Mouse (Mus musculus) common myeloid progenitor, adult 5-6 weeks (primary cell): ENCODE results near the gene Cntn3. TPM values are rescaled to one million over a fixed set of nuclear protein-coding genes. Genes with fewer than 3 reads are reported as not detected.

Experiments
- ATAC-seq: replicated peaks from 2 replicates; pipeline ENCODE4 v1.8.0; 2016; ENCODE audit warnings: low read depth, mild to moderate bottlenecking, moderate TSS enrichment, inconsistent platforms; ENCODE audit not compliant: poor library complexity, severe bottlenecking
- total RNA-seq: library from RNA; stranded (forward); fragments of 200-1000, 187-1606 nt; gene quantifications from 2 replicates; pipeline ENCODE4 v1.2.3, GENCODE M21; 2017

Cntn3 gene
- total RNA-seq, 1 experiment from 2014 or later = not detected

DNA sequence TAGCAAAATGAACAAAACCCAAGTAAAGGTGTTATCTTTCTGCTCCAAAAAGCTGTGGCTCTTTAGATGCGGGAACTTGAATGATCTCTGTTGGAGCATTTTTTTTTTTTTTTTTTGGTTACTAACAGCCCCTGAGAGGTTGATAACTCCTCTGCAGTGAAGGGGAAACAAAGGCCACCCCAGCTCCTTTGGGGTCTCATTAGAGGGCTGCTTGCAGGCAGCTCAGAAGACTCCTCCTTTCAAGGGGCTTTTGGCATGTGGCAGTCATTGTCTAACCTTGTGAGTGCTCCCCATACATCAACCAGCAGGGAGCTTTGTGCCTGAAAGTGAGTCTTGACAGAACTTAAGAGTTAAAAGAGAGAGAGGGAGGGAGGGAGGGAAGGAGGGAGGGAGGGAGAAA is 60.8 kb downstream of the Cntn3 start:
- no peak for ATAC-seq

- no peak for ATAC-seq
These were observed 87.4 kb downstream of the Cntn3 start for GRCm38 (mm10) chr6:102485509-102485908.

GRCm38 (mm10) chr6:102478320-102479080 is 94.4 kb downstream of the Cntn3 start:
- ATAC-seq = no peak

DNA sequence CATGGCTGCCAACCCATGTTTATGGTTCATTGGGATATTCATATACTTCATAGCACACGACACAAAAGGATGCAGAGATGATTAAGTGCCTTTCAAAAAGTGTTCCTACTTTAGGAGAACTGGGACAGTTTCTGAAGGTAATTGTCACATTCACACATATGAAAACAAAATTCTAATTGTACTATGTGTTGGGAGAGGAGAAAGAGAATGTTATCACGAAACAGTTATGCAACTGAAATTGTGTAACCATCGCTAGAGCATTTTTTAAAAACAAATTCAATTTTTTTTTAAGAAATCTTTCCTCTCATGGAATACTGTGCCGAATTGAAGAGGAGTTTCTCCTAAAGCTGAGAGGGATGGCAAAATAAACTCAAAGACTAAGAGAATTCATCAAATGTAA is 134.5 kb downstream of the Cntn3 start:
- no peak for ATAC-seq

DNA sequence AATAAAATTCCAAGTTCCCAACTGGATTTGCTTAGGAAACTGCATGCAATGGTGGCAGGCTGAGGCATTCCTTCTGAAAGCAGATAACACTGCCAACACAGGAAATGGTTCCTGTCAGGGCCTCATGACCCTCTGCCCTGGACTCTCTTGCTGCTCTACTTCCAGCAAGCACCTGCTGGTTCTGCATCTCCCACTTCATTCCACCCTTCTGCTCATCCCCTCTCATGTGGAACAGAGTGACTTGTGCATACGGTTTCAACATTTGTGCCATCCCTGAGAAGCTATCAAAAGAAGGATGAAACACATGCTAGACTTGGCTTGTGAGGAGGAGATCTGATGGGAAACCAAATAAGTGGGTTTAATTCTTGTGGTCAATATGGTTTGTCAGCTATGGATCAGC is 145.4 kb downstream of the Cntn3 start:
- ATAC-seq = no peak

GRCm38 (mm10) chr6:102421781-102422180 is 151.1 kb downstream of the Cntn3 start:
- ATAC-seq = no peak

DNA sequence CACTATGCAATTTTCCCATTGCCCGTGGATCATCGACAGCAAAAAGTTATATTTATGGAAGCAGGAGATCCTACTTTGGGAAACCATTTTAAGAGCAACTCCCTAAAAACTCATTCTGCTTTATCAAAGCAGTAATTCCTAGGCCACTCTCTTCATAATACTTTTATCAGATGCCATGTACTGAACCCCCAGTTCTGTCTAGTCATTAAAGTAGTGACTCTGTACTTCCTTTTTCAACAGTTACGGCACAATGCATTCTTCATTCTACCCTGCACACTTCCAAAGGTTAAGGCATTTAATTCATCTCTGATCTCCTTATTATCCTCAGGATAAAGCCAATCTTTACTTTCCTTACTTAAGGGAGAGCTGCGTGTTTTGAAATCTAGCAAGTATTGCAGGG is 184.3 kb downstream of the Cntn3 start:
- ATAC-seq = no peak

DNA sequence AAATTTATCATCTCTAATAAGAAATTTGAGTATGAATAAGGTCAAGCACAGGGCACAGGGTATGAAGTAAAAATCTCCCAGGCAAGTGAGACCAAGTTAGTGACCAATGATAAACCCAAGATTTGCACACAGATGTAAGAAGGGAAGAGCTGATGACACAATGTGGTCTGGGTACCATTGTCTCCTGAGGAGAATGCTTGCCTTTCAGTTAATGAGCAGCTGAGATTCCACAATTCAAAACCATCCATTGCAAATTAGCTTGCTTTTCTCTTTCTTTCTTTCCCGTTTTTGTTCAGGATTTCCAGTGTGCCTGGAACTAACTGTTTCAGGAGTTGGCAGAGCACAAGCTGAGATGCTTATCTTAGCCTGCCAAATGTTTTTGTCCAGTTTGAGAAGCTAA is 200.8 kb downstream of the Cntn3 start:
- no peak for ATAC-seq

- ATAC-seq = no peak
These were observed 209.0 kb downstream of the Cntn3 start for GRCm38 (mm10) chr6:102363880-102364279.

- no peak for ATAC-seq
These were observed 209.5 kb downstream of the Cntn3 start for GRCm38 (mm10) chr6:102363291-102363832.

DNA sequence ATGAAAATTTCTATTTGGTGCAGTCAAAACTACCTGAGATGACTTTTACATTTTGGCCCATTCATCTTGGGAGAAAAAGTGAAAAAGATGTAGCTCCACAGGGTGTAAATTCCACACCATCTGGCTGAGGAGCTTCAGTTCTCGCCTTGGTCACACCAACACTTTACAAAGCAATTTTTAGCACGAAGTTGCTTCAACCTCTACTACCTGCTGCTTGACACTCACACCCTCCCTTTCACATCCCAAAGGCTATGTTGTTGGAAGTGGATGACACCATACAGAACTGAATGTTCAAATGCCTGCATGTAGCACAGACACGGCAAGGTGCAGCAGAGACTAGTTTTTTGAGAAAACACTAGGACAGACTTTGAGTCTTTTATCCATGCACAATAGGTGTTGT is 240.8 kb downstream of the Cntn3 start:
- ATAC-seq = no peak

DNA sequence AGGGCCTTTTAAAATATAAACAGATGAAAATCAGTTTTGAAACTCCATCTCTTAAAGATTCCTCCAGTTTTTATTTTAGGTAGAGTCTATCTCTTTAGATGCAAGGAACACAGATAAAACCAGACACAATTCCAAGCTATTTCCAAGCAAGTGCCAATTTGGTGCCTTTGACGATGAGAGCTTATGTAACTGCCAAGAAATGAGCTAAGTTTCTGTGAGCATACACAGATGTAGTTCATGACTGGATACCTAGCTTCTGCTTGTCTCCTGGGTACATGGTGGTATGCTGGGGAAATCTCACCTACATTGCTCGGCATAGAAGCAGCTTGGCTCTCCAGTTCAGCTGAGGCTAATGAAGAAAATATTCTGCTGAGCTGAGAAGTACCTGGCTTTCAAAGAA is 246.2 kb downstream of the Cntn3 start:
- ATAC-seq = no peak

- no peak for ATAC-seq
These were observed 250.2 kb downstream of the Cntn3 start for GRCm38 (mm10) chr6:102322614-102323284.

DNA sequence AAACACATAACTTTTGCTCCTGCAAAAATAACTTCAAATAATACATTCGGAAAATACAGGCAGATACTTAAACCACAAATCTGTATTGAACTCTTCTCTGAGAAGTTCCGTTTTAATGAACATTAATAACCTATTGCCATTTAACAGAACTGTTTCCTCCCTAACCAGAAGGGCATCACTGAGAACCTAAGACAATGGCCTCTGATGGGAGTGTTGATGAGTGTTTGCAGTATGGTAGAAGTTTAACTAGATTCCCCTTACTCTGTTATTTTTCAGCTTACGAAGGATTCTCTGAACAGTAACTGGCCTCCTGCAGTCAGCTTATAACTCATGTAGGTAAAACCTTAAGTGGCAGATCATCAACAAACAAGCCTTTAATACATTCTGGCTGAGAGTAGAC is 253.1 kb downstream of the Cntn3 start:
- no peak for ATAC-seq

DNA sequence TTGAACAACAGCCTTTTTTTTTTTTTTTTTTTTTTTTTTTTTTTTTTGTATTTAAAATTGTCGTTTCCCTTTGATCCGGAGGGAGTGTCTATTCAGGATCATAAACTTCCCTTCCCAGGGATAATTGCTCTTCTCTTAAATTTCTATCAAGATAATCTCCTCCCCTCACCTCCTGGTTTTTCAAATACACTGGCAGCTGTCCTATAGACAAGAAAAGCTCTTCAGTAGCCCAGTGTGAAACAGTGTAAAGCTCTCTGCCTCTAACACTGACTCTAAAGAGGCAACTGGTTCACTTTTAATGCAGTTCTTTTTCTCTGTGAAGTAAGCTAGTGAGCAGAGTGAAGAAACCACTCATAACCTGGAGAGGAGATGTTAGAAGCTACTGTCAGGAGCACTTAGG is 290.0 kb downstream of the Cntn3 start:
- no peak for ATAC-seq

- ATAC-seq = peak; percentile 81
These were observed 341.9 kb downstream of the Cntn3 start for GRCm38 (mm10) chr6:102231015-102231414.

GRCm38 (mm10) chr6:102186316-102186715 is 386.6 kb downstream of the Cntn3 start:
- ATAC-seq = no peak

GRCm38 (mm10) chr6:102170913-102171312 is 402.0 kb downstream of the Cntn3 start:
- ATAC-seq = peak; percentile 96

DNA sequence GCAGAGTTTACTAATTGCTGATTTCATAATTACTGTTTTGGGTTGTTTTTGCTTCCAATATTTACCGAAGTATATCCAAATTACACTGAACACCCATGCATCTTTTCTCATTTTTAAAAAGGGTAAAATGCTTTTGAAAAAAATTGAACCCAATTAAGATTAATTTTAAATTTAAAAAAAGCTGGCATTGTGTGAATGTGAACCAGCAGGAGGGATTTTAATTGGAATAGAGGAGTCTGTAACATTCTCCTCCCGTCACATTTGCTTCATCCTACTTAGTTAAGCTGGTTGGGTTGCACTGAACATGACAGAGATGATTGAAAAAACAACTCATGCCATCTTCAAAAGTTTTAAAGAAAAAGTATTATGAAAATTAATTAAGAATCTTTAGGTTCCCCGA is 411.7 kb downstream of the Cntn3 start:
- no peak for ATAC-seq

DNA sequence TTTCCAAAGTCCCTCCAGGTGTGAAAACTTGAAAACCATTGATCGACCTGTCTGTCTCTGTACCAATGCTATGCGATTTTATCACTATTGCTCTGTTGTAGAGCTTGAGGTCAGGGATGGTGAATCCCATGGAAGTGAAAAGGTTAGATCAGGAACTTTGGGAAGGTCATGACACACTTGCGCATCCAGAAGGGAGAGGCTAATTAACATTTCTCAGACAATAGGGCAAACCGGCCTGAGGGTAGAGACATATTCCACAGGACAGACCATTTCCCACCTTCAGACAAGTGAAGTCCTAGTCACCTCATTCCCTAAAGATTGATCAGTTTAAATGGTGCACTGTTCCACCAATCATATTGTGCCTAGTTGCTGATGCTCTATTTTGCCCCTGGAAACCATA is 451.2 kb downstream of the Cntn3 start:
- no peak for ATAC-seq

DNA sequence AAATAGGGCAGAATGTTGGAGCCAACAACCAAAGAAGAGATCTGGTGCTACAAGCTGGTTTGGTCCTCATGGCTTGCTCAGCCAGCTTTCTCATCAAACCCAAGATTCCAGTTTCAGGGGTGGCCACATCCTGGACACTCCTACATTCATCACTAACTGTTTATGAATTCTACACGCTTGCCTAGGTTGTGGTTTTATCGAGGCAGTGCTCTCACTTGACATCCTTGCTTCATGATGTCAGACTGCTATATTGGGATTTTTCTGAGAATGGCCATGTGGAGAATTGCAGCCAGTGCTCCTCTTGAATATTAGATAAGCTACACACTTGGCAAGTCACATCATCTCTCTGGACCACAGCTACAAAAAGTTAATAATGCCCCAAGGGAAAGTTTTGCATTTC is 452.9 kb downstream of the Cntn3 start:
- no peak for ATAC-seq

- no peak for ATAC-seq
These were observed 459.3 kb downstream of the Cntn3 start for GRCm38 (mm10) chr6:102113629-102114028.
